Mouse (Mus musculus) liver, adult 2 months (tissue): ENCODE measurements around the gene Ackr3. TPM values are rescaled to one million over a fixed set of nuclear protein-coding genes. Genes with fewer than 3 reads are reported as not detected.

Experiments
- DNase-seq: peaks from one replicate; pipeline ENCODE4 v3.0.0-alpha.2; 2011; ENCODE audit warnings: low read depth, low spot score; ENCODE audit errors: extremely low read depth
- H3K27ac ChIP-seq: fragments of 200-500 bp; replicated peaks from 2 replicates; pipeline ENCODE4 v1.5.1; 2012; ENCODE audit warnings: low read depth, mild to moderate bottlenecking, control low read depth, inconsistent platforms, low read length; ENCODE audit not compliant: insufficient read depth
- H3K27me3 ChIP-seq: fragments of 200-500 bp; 2 replicates; pipeline ENCODE4 v1.6.1; 2012; ENCODE audit warnings: mild to moderate bottlenecking, moderate library complexity, low read length, inconsistent platforms; ENCODE audit not compliant: control insufficient read depth, insufficient read depth
- H3K36me3 ChIP-seq: fragments of 200-500 bp; 2 replicates; pipeline ENCODE4 v1.6.1; 2012; ENCODE audit warnings: low read length, inconsistent platforms; ENCODE audit not compliant: control insufficient read depth, insufficient read depth
- H3K4me1 ChIP-seq: fragments of 200-500 bp; 2 replicates; pipeline ENCODE4 v1.6.1; 2011; ENCODE audit warnings: low read length; ENCODE audit not compliant: control insufficient read depth, insufficient read depth
- H3K4me3 ChIP-seq: fragments of 200-500 bp; 2 replicates; pipeline ENCODE4 v1.5.1; 2011; ENCODE audit warnings: low read depth, mild to moderate bottlenecking, control low read depth, low read length, moderate library complexity; ENCODE audit not compliant: insufficient read depth
- H3K79me2 ChIP-seq: fragments of 200-500 bp; 2 replicates; pipeline ENCODE4 v1.6.1; 2012; ENCODE audit warnings: inconsistent platforms, mild to moderate bottlenecking, low read length, moderate library complexity; ENCODE audit not compliant: control insufficient read depth, insufficient read depth
- H3K9ac ChIP-seq: fragments of 200-500 bp; 2 replicates; pipeline ENCODE4 v1.6.1; 2012; ENCODE audit warnings: low read depth, mild to moderate bottlenecking, control low read depth, inconsistent platforms, low read length
- CTCF ChIP-seq: fragments of 200-500 bp; IDR thresholded peaks from 2 replicates; pipeline ENCODE4 v1.5.1; 2011; ENCODE audit warnings: low read depth, low read length, control low read depth
- POLR2A ChIP-seq: fragments of 200-500 bp; IDR thresholded peaks from 2 replicates; pipeline ENCODE4 v1.6.1; 2011; ENCODE audit warnings: low read length, control low read depth; ENCODE audit not compliant: insufficient read depth; ENCODE audit errors: extremely low read depth
- WGBS: fragments of 180-500 bp; shearing (Covaris S2); methylation state at CpG from one replicate; pipeline ENCODE4 v1.1.7; 2018; 5-methylcytosine and 5-hydroxymethylcytosine counted together
- polyA plus RNA-seq: library from polyadenylated mRNA; depleted of rRNA; stranded (reverse); fragments of >200 nt; gene quantifications from 2 replicates; pipeline ENCODE4 v1.2.3, GENCODE M21; 2012
- total RNA-seq: library from RNA; depleted of rRNA; stranded (reverse); fragments of >200 nt; gene quantifications from 2 replicates; pipeline ENCODE4 v1.2.3, GENCODE M21; 2014

Ackr3 gene
- total and polyA plus RNA-seq, 2 experiments: 0.46 to 1.5 TPM

GRCm38 (mm10) chr1:90180966-90181699 lies 22.6 kb upstream of the Ackr3 start:
- no peak for TF ChIP-seq POLR2A
- TF ChIP-seq CTCF: no peak
- 78% methylated on average over 12 of the region's 12 CpGs for WGBS
- Histone ChIP-seq H3K4me3 (no peak overlapping the region), H3K27me3 (no peaks in the 10 kb centered on the region), H3K36me3 (no peaks in the 10 kb centered on the region), H3K9ac (no peak overlapping the region), H3K79me2 (no peaks in the 10 kb centered on the region), H3K4me1 (no peaks in the 10 kb centered on the region), H3K27ac (no peak overlapping the region)
- DNase-seq: no peak

DNA sequence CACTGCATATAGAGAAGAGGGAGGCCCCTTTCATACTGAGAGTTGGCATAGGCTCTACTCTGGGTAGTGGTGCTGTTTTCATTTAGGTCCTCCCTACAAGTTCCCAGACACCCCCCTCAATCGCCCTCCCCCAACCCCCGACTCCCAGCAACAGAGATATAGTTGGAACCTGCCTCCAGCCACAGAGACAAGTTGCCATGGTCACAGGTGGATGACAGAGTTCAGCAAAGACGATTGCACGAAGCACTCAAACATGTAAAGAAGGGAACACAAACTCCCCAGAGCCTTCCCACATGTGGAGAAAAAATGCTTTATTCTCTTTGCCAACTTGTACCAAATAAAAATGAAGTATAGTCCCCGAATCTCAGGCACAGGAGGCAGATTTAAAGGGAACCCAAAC lies 21.3 kb upstream of the Ackr3 start:
- no peak for DNase-seq
- no peaks in the 10 kb centered on the region for H3K4me1 ChIP-seq
- H3K79me2 ChIP-seq: no peaks in the 10 kb centered on the region
- no peaks in the 10 kb centered on the region for H3K27me3 ChIP-seq
- no peak overlapping the region for H3K9ac ChIP-seq
- H3K36me3 ChIP-seq: no peaks in the 10 kb centered on the region
- H3K27ac ChIP-seq: no peak overlapping the region
- 54% methylated on average over 5 of the region's 5 CpGs for WGBS
- H3K4me3 ChIP-seq: no peak overlapping the region
- TF ChIP-seq CTCF (no peak), POLR2A (no peak)

DNA sequence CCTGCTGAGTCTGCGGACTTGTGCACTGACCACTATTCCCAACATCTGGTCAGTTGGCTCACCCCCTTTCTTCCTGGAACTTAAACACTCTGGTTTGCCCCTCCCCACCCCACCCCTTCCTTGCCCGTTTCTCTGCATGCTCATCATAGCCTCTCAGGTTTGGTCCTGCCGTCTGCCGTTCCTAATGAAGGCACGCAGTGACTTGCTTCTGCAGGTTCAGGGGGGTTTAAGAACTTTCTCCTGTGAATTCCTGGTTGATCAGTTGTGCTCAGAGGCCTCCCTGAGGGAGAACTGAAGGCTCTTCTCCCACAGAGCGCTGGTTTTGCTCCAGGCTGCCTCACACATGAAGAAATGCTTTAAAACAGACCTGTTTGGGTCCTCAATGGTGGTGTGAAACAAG lies 20.2 kb upstream of the Ackr3 start:
- H3K27me3 ChIP-seq: no peaks in the 10 kb centered on the region
- no peak overlapping the region for H3K9ac ChIP-seq
- TF ChIP-seq POLR2A: no peak
- TF ChIP-seq CTCF: no peak
- no peak for DNase-seq
- H3K4me1 ChIP-seq: no peaks in the 10 kb centered on the region
- H3K4me3 ChIP-seq: no peak overlapping the region
- H3K27ac ChIP-seq: no peak overlapping the region
- H3K36me3 ChIP-seq: no peaks in the 10 kb centered on the region
- WGBS: 70% methylated on average over 6 of the region's 6 CpGs
- H3K79me2 ChIP-seq: no peaks in the 10 kb centered on the region

GRCm38 (mm10) chr1:90186173-90186572 lies 17.6 kb upstream of the Ackr3 start:
- Histone ChIP-seq H3K4me3 (no peak overlapping the region), H3K27me3 (no peaks in the 10 kb centered on the region), H3K27ac (no peak overlapping the region), H3K4me1 (no peaks in the 10 kb centered on the region), H3K9ac (no peak overlapping the region), H3K79me2 (no peaks in the 10 kb centered on the region), H3K36me3 (no peaks in the 10 kb centered on the region)
- TF ChIP-seq POLR2A: no peak
- no peak for TF ChIP-seq CTCF
- 70% methylated on average over 4 of the region's 4 CpGs for WGBS
- no peak for DNase-seq

GRCm38 (mm10) chr1:90186874-90187273 lies 16.9 kb upstream of the Ackr3 start:
- TF ChIP-seq POLR2A (no peak), CTCF (no peak)
- DNase-seq: no peak
- Histone ChIP-seq H3K9ac (no peak overlapping the region), H3K27ac (no peak overlapping the region), H3K36me3 (no peaks in the 10 kb centered on the region), H3K27me3 (no peaks in the 10 kb centered on the region), H3K4me1 (no peaks in the 10 kb centered on the region), H3K4me3 (no peak overlapping the region), H3K79me2 (no peaks in the 10 kb centered on the region)
- WGBS: 85% methylated on average over 5 of the region's 5 CpGs

DNA sequence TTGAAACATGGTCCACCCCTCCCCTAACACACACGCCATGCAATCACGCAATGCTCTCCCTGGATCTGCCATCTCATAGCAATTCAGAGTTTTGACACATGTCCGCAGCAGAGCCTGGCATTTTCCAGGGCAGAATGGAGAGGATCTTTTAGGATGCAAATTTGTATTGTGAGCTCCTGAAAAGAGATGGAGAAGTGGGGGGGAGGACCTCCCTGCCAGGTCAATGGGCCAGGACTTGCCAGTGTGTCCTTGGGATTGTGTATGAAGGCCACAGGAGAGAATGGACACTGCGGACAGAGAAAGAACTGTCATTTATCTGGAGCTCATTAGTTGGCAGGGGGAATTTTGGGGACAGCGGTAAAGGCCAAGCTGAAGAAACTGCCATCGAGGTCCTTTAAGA lies 14.7 kb upstream of the Ackr3 start:
- WGBS: 89% methylated on average over 6 of the region's 6 CpGs
- Histone ChIP-seq H3K27me3 (no peaks in the 10 kb centered on the region), H3K79me2 (no peaks in the 10 kb centered on the region), H3K4me1 (no peaks in the 10 kb centered on the region), H3K9ac (no peak overlapping the region), H3K36me3 (no peaks in the 10 kb centered on the region), H3K27ac (no peak overlapping the region), H3K4me3 (no peak overlapping the region)
- no peak for TF ChIP-seq POLR2A
- TF ChIP-seq CTCF: no peak
- no peak for DNase-seq
